Mouse (Mus musculus) heart, embryonic 13.5 days (tissue): ENCODE results near the gene Slc5a1. TPM values are rescaled to one million over a fixed set of nuclear protein-coding genes. Genes with fewer than 3 reads are reported as not detected.

Source experiments
- ATAC-seq: fragments of 200-750 bp; cut with Nextera tagmentation; 2 replicates; pipeline ENCODE4 v1.8.0; 2017; ENCODE audit warnings: moderate TSS enrichment; ENCODE audit not compliant: insufficient number of reproducible peaks, low FRiP score, low TSS enrichment; ENCODE audit errors: extremely low read depth
- H3K27ac ChIP-seq: fragments of 300-500 bp; sonication (generic); replicated peaks from 2 replicates; pipeline ENCODE4 v1.5.1; 2015; ENCODE audit warnings: moderate library complexity, mild to moderate bottlenecking, inconsistent platforms
- H3K27me3 ChIP-seq: fragments of 300-500 bp; sonication (generic); replicated peaks from 2 replicates; pipeline ENCODE4 v1.6.1; 2015; ENCODE audit warnings: mild to moderate bottlenecking, inconsistent platforms
- H3K36me3 ChIP-seq: fragments of 300-500 bp; sonication (generic); 2 replicates; pipeline ENCODE4 v1.6.1; 2015; ENCODE audit warnings: mild to moderate bottlenecking, inconsistent platforms
- H3K4me1 ChIP-seq: fragments of 300-500 bp; sonication (generic); 2 replicates; pipeline ENCODE4 v1.6.1; 2015; ENCODE audit warnings: inconsistent platforms
- H3K4me2 ChIP-seq: fragments of 300-500 bp; sonication (generic); 2 replicates; pipeline ENCODE4 v1.6.1; 2015; ENCODE audit warnings: inconsistent platforms, mild to moderate bottlenecking, moderate library complexity
- H3K4me3 ChIP-seq: fragments of 300-500 bp; sonication (generic); 2 replicates; pipeline ENCODE4 v1.5.1; 2015; ENCODE audit warnings: moderate library complexity, mild to moderate bottlenecking, inconsistent platforms
- H3K9ac ChIP-seq: fragments of 300-500 bp; sonication (generic); 2 replicates; pipeline ENCODE4 v1.6.1; 2015; ENCODE audit warnings: inconsistent platforms, mild to moderate bottlenecking, moderate library complexity
- H3K9me3 ChIP-seq: fragments of 300-500 bp; sonication (generic); 2 replicates; pipeline ENCODE4 v1.6.1; 2016; ENCODE audit warnings: inconsistent platforms
- WGBS: fragments of 180-500 bp; shearing (Covaris S2); methylation state at CpG from one replicate; pipeline ENCODE4 v1.1.7; 2015; ENCODE audit warnings: mixed read lengths; 5-methylcytosine and 5-hydroxymethylcytosine counted together
- polyA plus RNA-seq: library from polyadenylated mRNA; unstranded; fragments of >200 nt; fragmentation: Nextera tagmentation; extraction: Ambion mirVana; gene quantifications from 2 replicates; pipeline ENCODE4 v1.2.1, GENCODE M21; 2015

Gene Slc5a1
- polyA plus RNA-seq, 1 experiment from 2014 or later = not detected

DNA sequence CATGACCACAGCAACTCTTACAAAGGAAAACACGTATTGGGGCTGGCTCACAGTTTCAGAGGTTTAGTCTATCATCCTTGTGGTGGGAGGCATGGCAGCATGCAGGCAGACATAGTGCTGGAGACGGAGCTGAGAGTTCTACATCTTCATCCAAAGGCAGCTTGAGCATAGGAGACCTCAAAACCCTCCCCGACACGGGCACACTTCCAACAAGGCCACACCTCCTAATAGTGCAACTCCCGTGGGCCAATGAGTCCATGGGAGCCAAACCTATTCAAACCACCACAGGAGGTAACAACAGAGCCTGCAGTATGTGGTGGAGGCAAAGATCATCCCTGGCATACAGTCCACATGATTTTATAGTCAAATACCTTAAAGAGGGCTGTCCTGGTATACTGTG is 107.2 kb downstream of the Slc5a1 start:
- no peak for ATAC-seq
- Histone ChIP-seq H3K27me3 (no peaks in the 10 kb centered on the region), H3K36me3 (peaks cover 17% of the 10 kb centered on the region), H3K27ac (no peak overlapping the region), H3K9me3 (no peaks in the 10 kb centered on the region), H3K9ac (no peak overlapping the region), H3K4me1 (peaks cover 43% of the 10 kb centered on the region), H3K4me2 (no peak overlapping the region), H3K4me3 (no peak overlapping the region)
- 84% methylated on average over 5 of the region's 5 CpGs for WGBS

Other genes starting within 250 kb of the Slc5a1 start
- 7.8 and 10.2 TPM in 2 replicates for gene Prr14l, start 250.0 kb upstream of the Slc5a1 start, polyA plus RNA-seq
- gene Depdc5, start 240.5 kb upstream of the Slc5a1 start, polyA plus RNA-seq = 15.6 and 18.1 TPM in 2 replicates
- gene Ywhah, start 85.4 kb upstream of the Slc5a1 start, polyA plus RNA-seq = 406 and 460 TPM in 2 replicates
- gene Spon2, start 114.2 kb downstream of the Slc5a1 start, polyA plus RNA-seq = 89.8 and 95.2 TPM in 2 replicates
- gene Ctbp1, start 170.8 kb downstream of the Slc5a1 start, polyA plus RNA-seq = 206 and 234 TPM in 2 replicates
- 121 and 135 TPM in 2 replicates for gene Maea, start 231.3 kb downstream of the Slc5a1 start, polyA plus RNA-seq